Mouse (Mus musculus): ENCODE measurements around the gene Cd44. TPM values are rescaled to one million over a fixed set of nuclear protein-coding genes. Genes with fewer than 3 reads are reported as not detected.

The Cd44 gene
- polyA plus RNA-seq, 1 experiment = 77.1 TPM

- no peak for TF ChIP-seq MYOG (IDR thresholded peaks at IDR 0.05; ENCODE audit: control insufficient read depth in 1 of 3, insufficient read depth in 1 of 3, insufficient read length in 2 of 3, low read depth in 2 of 3)
- TF ChIP-seq TCF3 (IDR thresholded peaks at IDR 0.05; ENCODE audit: insufficient read length, low read depth) = no peak
- no peak for TF ChIP-seq E2F4 (IDR thresholded peaks at IDR 0.05; ENCODE audit: insufficient read depth)
- TF ChIP-seq SRF (IDR thresholded peaks at IDR 0.05; ENCODE audit: control insufficient read depth, insufficient read length, low read depth) = no peak
- no peak for TF ChIP-seq REST (IDR thresholded peaks at IDR 0.05; ENCODE audit: insufficient read depth, insufficient read length)
- no peak for TF ChIP-seq USF1 (IDR thresholded peaks at IDR 0.05; ENCODE audit: low read depth)
- no peak for TF ChIP-seq TCF12 (IDR thresholded peaks at IDR 0.05; ENCODE audit: insufficient read depth, poor library complexity, severe bottlenecking)
- TF ChIP-seq POLR2AphosphoS2 (IDR thresholded peaks at IDR 0.05; ENCODE audit: insufficient read length, low read depth) = no peak
- no peak for TF ChIP-seq CEBPB (IDR thresholded peaks at IDR 0.05; ENCODE audit: insufficient read depth, poor library complexity, severe bottlenecking)
- TF ChIP-seq POLR2A (IDR thresholded peaks at IDR 0.05; ENCODE audit: insufficient read length, low read depth) = no peak
- no peak for TF ChIP-seq MAX (IDR thresholded peaks at IDR 0.05; ENCODE audit: low read depth)
- TF ChIP-seq MYOD1 (IDR thresholded peaks at IDR 0.05; ENCODE audit: control insufficient read depth in 1 of 3, insufficient read length in 2 of 3, low read depth in 2 of 3) = no peak
- Histone ChIP-seq H3K4me2 (ENCODE audit: low read depth) (no peak overlapping the region), H3ac (ENCODE audit: control insufficient read depth, insufficient read length) (no peak overlapping the region), H3K4me3 (no peak overlapping the region), H3K36me3 (ENCODE audit: control insufficient read depth, insufficient read depth) (no peaks in the 10 kb centered on the region), H3K27me3 (ENCODE audit: control insufficient read depth, insufficient read depth, insufficient read length) (peaks cover 5% of the 10 kb centered on the region), H3K79me2 (ENCODE audit: control insufficient read depth, insufficient read depth) (no peaks in the 10 kb centered on the region)
Measured at GRCm38 (mm10) chr2:102785696-102786095, 115.8 kb downstream of the Cd44 start.

DNA sequence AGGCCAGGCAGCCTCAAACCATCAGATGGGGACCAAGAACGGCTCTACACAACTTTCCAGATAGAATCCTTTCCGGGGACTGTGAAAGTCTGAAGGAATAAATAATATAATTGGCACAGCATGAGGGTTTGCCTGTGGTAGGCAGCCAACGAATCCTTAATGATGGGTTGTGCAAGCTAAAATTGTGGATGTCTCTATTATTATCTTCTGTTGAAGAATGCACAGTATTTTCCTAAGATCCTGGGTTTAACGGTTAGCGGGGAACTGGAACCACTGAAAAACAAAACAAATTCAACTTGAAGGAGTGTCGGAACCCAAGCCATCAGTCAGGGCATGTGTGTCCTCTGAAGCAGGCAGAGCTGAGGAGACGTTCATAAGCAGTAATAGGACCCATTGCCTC, 118.7 kb downstream of the Cd44 start:
- TF ChIP-seq MYOG (IDR thresholded peaks at IDR 0.05; ENCODE audit: control insufficient read depth in 1 of 3, insufficient read depth in 1 of 3, insufficient read length in 2 of 3, low read depth in 2 of 3) (no peak), TCF3 (IDR thresholded peaks at IDR 0.05; ENCODE audit: insufficient read length, low read depth) (no peak), REST (IDR thresholded peaks at IDR 0.05; ENCODE audit: insufficient read depth, insufficient read length) (no peak), POLR2AphosphoS2 (IDR thresholded peaks at IDR 0.05; ENCODE audit: insufficient read length, low read depth) (no peak), SRF (IDR thresholded peaks at IDR 0.05; ENCODE audit: control insufficient read depth, insufficient read length, low read depth) (no peak), POLR2A (IDR thresholded peaks at IDR 0.05; ENCODE audit: insufficient read length, low read depth) (no peak), TCF12 (IDR thresholded peaks at IDR 0.05; ENCODE audit: insufficient read depth, poor library complexity, severe bottlenecking) (no peak), USF1 (IDR thresholded peaks at IDR 0.05; ENCODE audit: low read depth) (no peak), MYOD1 (IDR thresholded peaks at IDR 0.05; ENCODE audit: control insufficient read depth in 1 of 3, insufficient read length in 2 of 3, low read depth in 2 of 3) (no peak), CEBPB (IDR thresholded peaks at IDR 0.05; ENCODE audit: insufficient read depth, poor library complexity, severe bottlenecking) (no peak), E2F4 (IDR thresholded peaks at IDR 0.05; ENCODE audit: insufficient read depth) (no peak), MAX (IDR thresholded peaks at IDR 0.05; ENCODE audit: low read depth) (no peak)
- Histone ChIP-seq H3K4me2 (ENCODE audit: low read depth) (no peak overlapping the region), H3ac (ENCODE audit: control insufficient read depth, insufficient read length) (no peak overlapping the region), H3K4me3 (no peak overlapping the region), H3K27me3 (ENCODE audit: control insufficient read depth, insufficient read depth, insufficient read length) (peaks cover 5% of the 10 kb centered on the region), H3K36me3 (ENCODE audit: control insufficient read depth, insufficient read depth) (no peaks in the 10 kb centered on the region), H3K79me2 (ENCODE audit: control insufficient read depth, insufficient read depth) (no peaks in the 10 kb centered on the region)

DNA sequence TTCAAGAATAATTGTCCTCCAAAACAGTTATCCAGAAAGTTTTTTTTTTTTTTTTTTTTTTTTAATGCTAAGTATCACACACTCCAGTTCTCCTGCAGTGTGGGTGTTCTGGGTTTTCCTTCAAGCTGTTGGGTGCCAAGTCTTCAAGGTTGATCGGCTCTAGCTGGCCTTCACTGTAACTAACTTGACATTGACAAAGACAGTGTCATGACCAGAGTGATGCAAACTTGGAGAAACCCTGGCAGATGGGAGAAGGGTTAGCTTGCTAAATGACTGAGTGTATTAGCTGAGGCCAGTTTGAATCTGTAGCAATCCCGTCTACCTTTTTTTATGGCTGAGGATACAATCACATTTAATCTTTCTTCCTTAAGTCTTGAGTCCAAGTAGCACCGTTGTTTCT, 123.3 kb downstream of the Cd44 start:
- no peaks in the 10 kb centered on the region for H3K79me2 ChIP-seq (ENCODE audit: control insufficient read depth, insufficient read depth)
- TF ChIP-seq MAX (IDR thresholded peaks at IDR 0.05; ENCODE audit: low read depth) (no peak), TCF3 (IDR thresholded peaks at IDR 0.05; ENCODE audit: insufficient read length, low read depth) (no peak), MYOD1 (IDR thresholded peaks at IDR 0.05; ENCODE audit: control insufficient read depth in 1 of 3, insufficient read length in 2 of 3, low read depth in 2 of 3) (no peak), REST (IDR thresholded peaks at IDR 0.05; ENCODE audit: insufficient read depth, insufficient read length) (no peak), POLR2A (IDR thresholded peaks at IDR 0.05; ENCODE audit: insufficient read length, low read depth) (no peak), E2F4 (IDR thresholded peaks at IDR 0.05; ENCODE audit: insufficient read depth) (no peak), MYOG (IDR thresholded peaks at IDR 0.05; ENCODE audit: control insufficient read depth in 1 of 3, insufficient read depth in 1 of 3, insufficient read length in 2 of 3, low read depth in 2 of 3) (no peak)
- H3K27me3 ChIP-seq (ENCODE audit: control insufficient read depth, insufficient read depth, insufficient read length) = peaks cover 5% of the 10 kb centered on the region
- no peak overlapping the region for H3K4me2 ChIP-seq (ENCODE audit: low read depth)
- H3K36me3 ChIP-seq (ENCODE audit: control insufficient read depth, insufficient read depth) = no peaks in the 10 kb centered on the region
- H3ac ChIP-seq (ENCODE audit: control insufficient read depth, insufficient read length) = no peak overlapping the region
- no peak overlapping the region for H3K4me3 ChIP-seq

GRCm38 (mm10) chr2:102775561-102775960, 125.9 kb downstream of the Cd44 start:
- no peak overlapping the region for H3ac ChIP-seq (ENCODE audit: control insufficient read depth, insufficient read length)
- no peaks in the 10 kb centered on the region for H3K27me3 ChIP-seq (ENCODE audit: control insufficient read depth, insufficient read depth, insufficient read length)
- TF ChIP-seq USF1 (IDR thresholded peaks at IDR 0.05; ENCODE audit: low read depth) = no peak
- TF ChIP-seq MYOG (IDR thresholded peaks at IDR 0.05; ENCODE audit: control insufficient read depth in 1 of 3, insufficient read depth in 1 of 3, insufficient read length in 2 of 3, low read depth in 2 of 3) = no peak
- no peak for TF ChIP-seq MAX (IDR thresholded peaks at IDR 0.05; ENCODE audit: low read depth)
- no peak for TF ChIP-seq TCF12 (IDR thresholded peaks at IDR 0.05; ENCODE audit: insufficient read depth, poor library complexity, severe bottlenecking)
- TF ChIP-seq REST (IDR thresholded peaks at IDR 0.05; ENCODE audit: insufficient read depth, insufficient read length) = no peak
- TF ChIP-seq SRF (IDR thresholded peaks at IDR 0.05; ENCODE audit: control insufficient read depth, insufficient read length, low read depth) = no peak
- TF ChIP-seq POLR2A (IDR thresholded peaks at IDR 0.05; ENCODE audit: insufficient read length, low read depth) = no peak
- TF ChIP-seq E2F4 (IDR thresholded peaks at IDR 0.05; ENCODE audit: insufficient read depth) = no peak
- TF ChIP-seq POLR2AphosphoS2 (IDR thresholded peaks at IDR 0.05; ENCODE audit: insufficient read length, low read depth) = no peak
- TF ChIP-seq TCF3 (IDR thresholded peaks at IDR 0.05; ENCODE audit: insufficient read length, low read depth) = no peak
- no peak for TF ChIP-seq CEBPB (IDR thresholded peaks at IDR 0.05; ENCODE audit: insufficient read depth, poor library complexity, severe bottlenecking)
- TF ChIP-seq MYOD1 (IDR thresholded peaks at IDR 0.05; ENCODE audit: control insufficient read depth in 1 of 3, insufficient read length in 2 of 3, low read depth in 2 of 3) = no peak
- no peak overlapping the region for H3K4me3 ChIP-seq
- no peaks in the 10 kb centered on the region for H3K36me3 ChIP-seq (ENCODE audit: control insufficient read depth, insufficient read depth)
- H3K79me2 ChIP-seq (ENCODE audit: control insufficient read depth, insufficient read depth) = no peaks in the 10 kb centered on the region
- H3K4me2 ChIP-seq (ENCODE audit: low read depth) = no peak overlapping the region

Data from myocyte (in vitro differentiated cells).